In genomic region chr1:134955637-134956176, GRCm38 (mm10) we compare ENCODE assay signal across 8 mouse cellular contexts. TPM values are rescaled to one million over a fixed set of nuclear protein-coding genes. Genes with fewer than 3 reads are reported as not detected.
DNase-seq lines count a peak whose midpoint lies in the region; ATAC-seq and TF ChIP-seq lines count a peak whose summit lies in the region.

Gene Ppp1r12b (minus strand): TSS chr1:134955942.

- peak within 1 kb of the TSS; percentile 90 for H3K9ac ChIP-seq in forebrain, embryonic 16.5 days (replicated peaks; ENCODE audit: low read depth, low read length)
- peak within 1 kb of the TSS; percentile 86 for H3K9ac ChIP-seq in lung, embryonic 14.5 days

- H3K9me3 ChIP-seq in G1E (replicated peaks) = no peaks in the 10 kb centered on the region
- no peaks in the 10 kb centered on the region for H3K9me3 ChIP-seq in forebrain, embryonic 16.5 days (ENCODE audit: control insufficient read depth, low read length)
- no peaks in the 10 kb centered on the region for H3K9me3 ChIP-seq in lung, embryonic 14.5 days (ENCODE audit: low read depth, low read length)

- TF ChIP-seq CTCF in G1E (IDR thresholded peaks at IDR 0.05; ENCODE audit: low read depth, low read length) = no peak
- peak; percentile 67 for TF ChIP-seq CTCF in layer of hippocampus, adult 2 months (conservative IDR thresholded peaks at IDR 0.05)
- peak; percentile 53 for TF ChIP-seq CTCF in lung, embryonic 14.5 days (IDR thresholded peaks at IDR 0.05; ENCODE audit: low read depth)
- TF ChIP-seq CTCF in olfactory bulb, adult 2 months (IDR thresholded peaks at IDR 0.05; ENCODE audit: insufficient read depth, low read depth, low read length) = no peak
- TF ChIP-seq CTCF in thymus, adult 2 months (IDR thresholded peaks at IDR 0.05; ENCODE audit: borderline replicate concordance, control insufficient read depth, extremely low read depth, insufficient read depth, low read length, poor library complexity) = no peak

- H3K4me2 ChIP-seq in forebrain, embryonic 16.5 days (ENCODE audit: low read length) = peak within 1 kb of the TSS; percentile 77
- H3K4me2 ChIP-seq in lung, embryonic 14.5 days = peak within 1 kb of the TSS; percentile 84

- H3K4me3 ChIP-seq in G1E (ENCODE audit: low read depth, low read length) = peak within 1 kb of the TSS; percentile 80
- H3K4me3 ChIP-seq in forebrain, embryonic 16.5 days (replicated peaks; ENCODE audit: low read length) = peak within 1 kb of the TSS; percentile 90
- H3K4me3 ChIP-seq in layer of hippocampus, adult 2 months = peak within 1 kb of the TSS; percentile 96
- H3K4me3 ChIP-seq in lung, embryonic 14.5 days (ENCODE audit: low read depth, low read length) = peak within 1 kb of the TSS; percentile 81
- peak within 1 kb of the TSS; percentile 93 for H3K4me3 ChIP-seq in olfactory bulb, adult 2 months (ENCODE audit: insufficient read depth, low read depth, low read length)
- H3K4me3 ChIP-seq in thymus, adult 2 months (ENCODE audit: control insufficient read depth, insufficient read depth, low read length) = peak within 1 kb of the TSS; percentile 82

- intact Hi-C loops in heart, postnatal 36 days (cut with DNase I) = loop anchor here (5.0 to 10.0 kb wide), 3 partner anchors 78 to 231 kb away; no protein-coding TSS in a partner anchor

- H3K36me3 ChIP-seq in G1E (replicated peaks) = peaks cover 21% of the 10 kb centered on the region
- no peaks in the 10 kb centered on the region for H3K36me3 ChIP-seq in forebrain, embryonic 16.5 days (ENCODE audit: control insufficient read depth, insufficient read depth)
- H3K36me3 ChIP-seq in lung, embryonic 14.5 days (ENCODE audit: insufficient read depth) = no peaks in the 10 kb centered on the region
- H3K36me3 ChIP-seq in thymus, adult 2 months (ENCODE audit: control insufficient read depth, insufficient read depth, low read length) = no peaks in the 10 kb centered on the region

- H3K4me1 ChIP-seq in G1E (ENCODE audit: insufficient read depth, low read depth, low read length) = peaks cover 32% of the 10 kb centered on the region
- H3K4me1 ChIP-seq in forebrain, embryonic 16.5 days (replicated peaks; ENCODE audit: control insufficient read depth, insufficient read depth, low read length) = peaks cover 14% of the 10 kb centered on the region
- 0 out of 2 replicates have a peak, but pooled peaks cover 4% of the 10 kb centered on the region for H3K4me1 ChIP-seq in lung, embryonic 14.5 days (ENCODE audit: insufficient read depth)
- H3K4me1 ChIP-seq in olfactory bulb, adult 2 months (ENCODE audit: control insufficient read depth, insufficient read depth, low read length) = peaks cover 12% of the 10 kb centered on the region; the same call in 1 of the 2 replicates
- peaks cover 6% of the 10 kb centered on the region; the same call in 1 of the 2 replicates for H3K4me1 ChIP-seq in thymus, adult 2 months (replicated peaks; ENCODE audit: control insufficient read depth, insufficient read depth, low read length)

- H3K27ac ChIP-seq in forebrain, embryonic 16.5 days (ENCODE audit: low read length) = peak within 1 kb of the TSS; percentile 95
- peak within 1 kb of the TSS; percentile 98 for H3K27ac ChIP-seq in layer of hippocampus, adult 2 months
- H3K27ac ChIP-seq in lung, embryonic 14.5 days (ENCODE audit: low read depth) = peak within 1 kb of the TSS; percentile 58
- H3K27ac ChIP-seq in olfactory bulb, adult 2 months (ENCODE audit: insufficient read depth, low read depth, low read length) = peak within 1 kb of the TSS; percentile 84
- peak within 1 kb of the TSS; percentile 64; the same call in 1 of the 2 replicates for H3K27ac ChIP-seq in thymus, adult 2 months (ENCODE audit: control insufficient read depth, insufficient read depth, low read length)

- peak; percentile 99 for ATAC-seq in G1E (ENCODE audit: extremely low read depth, insufficient number of reproducible peaks, low FRiP score, poor library complexity, severe bottlenecking)
- peak; percentile 99 for ATAC-seq in forebrain, embryonic 16.5 days
- peak; percentile 99 for ATAC-seq in lung, embryonic 14.5 days (ENCODE audit: insufficient read depth)

- peak; percentile 93 for DNase-seq in G1E (ENCODE audit: low spot score)
- DNase-seq in cerebellum, adult 18-20 months = peak; percentile 95 to 99
- peak; percentile 92 to 95 for DNase-seq in heart, postnatal 36 days
- DNase-seq in layer of hippocampus, adult 2 months (ENCODE audit: low spot score in 2 of 2) = peak; percentile 96 to 99
- peak; percentile 98 for DNase-seq in lung, embryonic 14.5 days
- peak; percentile 91 for DNase-seq in thymus, adult 2 months

- no peaks in the 10 kb centered on the region for H3K27me3 ChIP-seq in G1E (ENCODE audit: insufficient read depth, low read length)
- H3K27me3 ChIP-seq in forebrain, embryonic 16.5 days (replicated peaks; ENCODE audit: control insufficient read depth, insufficient read depth, low read length) = no peaks in the 10 kb centered on the region
- no peaks in the 10 kb centered on the region for H3K27me3 ChIP-seq in lung, embryonic 14.5 days (ENCODE audit: insufficient read depth, low read length)
- no peaks in the 10 kb centered on the region for H3K27me3 ChIP-seq in thymus, adult 2 months (ENCODE audit: control insufficient read depth, insufficient read depth, low read length)

- 0% methylated on average over 39 of the region's 39 CpGs for WGBS in forebrain, embryonic 16.5 days
- WGBS in lung, embryonic 14.5 days = under 1% methylated on average over 39 of the region's 39 CpGs
- WGBS in olfactory bulb, adult 2 months = under 1% methylated on average over 39 of the region's 39 CpGs
- under 1% methylated on average over 39 of the region's 39 CpGs for WGBS in thymus, adult 2 months

- TF ChIP-seq POLR2A in olfactory bulb, adult 2 months (IDR thresholded peaks at IDR 0.05; ENCODE audit: insufficient read depth, low read depth, low read length) = peak; percentile 94
- peak; percentile 86 for TF ChIP-seq POLR2A in thymus, adult 2 months (IDR thresholded peaks at IDR 0.05; ENCODE audit: control insufficient read depth, extremely low read depth, insufficient read depth, low read length, poor library complexity)

RNA-seq across cellular contexts. Expression of gene Ppp1r12b, which starts in this region (rescaled TPM):
- total RNA-seq in G1E (2014; fragmentation: Nextera tagmentation) (12.6 and 15.7 TPM in 2 replicates), G1E (2017) (8.0 and 8.2 TPM in 2 replicates)
- polyA plus RNA-seq in G1E (2012) = 1.2 and 1.7 TPM in 2 replicates
- polyA plus RNA-seq in forebrain, embryonic 16.5 days (2015; fragmentation: Nextera tagmentation; extraction: Ambion mirVana) = 15.2 and 17.5 TPM in 2 replicates
- total RNA-seq in heart, postnatal 36 days (2021) = 100 to 1,000 TPM; 150 to 160 TPM
- total RNA-seq in layer of hippocampus, adult 2 months (2021) = 10 to 100 TPM; 76.6 to 77.5 TPM
- polyA plus RNA-seq in lung, embryonic 14.5 days (2014; fragmentation: Nextera tagmentation; extraction: Ambion mirVana) = 11.5 and 12.9 TPM in 2 replicates
- 34.2 and 262 TPM in 2 replicates for polyA plus RNA-seq in olfactory bulb, adult 2 months (2012; ENCODE audit: insufficient read depth, insufficient read length, low replicate concordance, missing spikeins)
- polyA plus RNA-seq in thymus, adult 2 months (2012; rRNA removed) = 15.7 and 16.0 TPM in 2 replicates

Comparison
In these comparisons a context has a peak if more than half of its experiments do, and no peak if none do; other contexts are left out.
1. Peak in every context shown above with its lines: DNase-seq, ATAC-seq, H3K4me3 ChIP-seq and H3K27ac ChIP-seq.
2. RNA of gene Ppp1r12b (total RNA-seq): 150 to 160 TPM in heart, postnatal 36 days and 76.6 to 77.5 TPM in layer of hippocampus, adult 2 months; 8.0 to 15.7 TPM in G1E; every median in the first group is over 4 times any median in the second.
3. CTCF ChIP-seq: peak in layer of hippocampus, adult 2 months (single experiment) and lung, embryonic 14.5 days (single experiment); none in G1E (single experiment), olfactory bulb, adult 2 months (single experiment) and thymus, adult 2 months (single experiment).